Mouse (Mus musculus) frontal cortex, adult (tissue): Measurements from ENCODE around the gene Urod.

Source experiments
- ATAC-seq: cut with Nextera tagmentation; 2 replicates; pipeline ENCODE4 v1.9.2; 2017; ENCODE audit warnings: mild to moderate bottlenecking, moderate library complexity, mixed read lengths; ENCODE audit not compliant: low TSS enrichment

The Urod gene

GRCm38 (mm10) chr4:116993672-116994621 is at the start of gene Urod:
Gene Urod, minus strand, starts transcription at chr4:116994413.
- peak; percentile 80 for ATAC-seq

GRCm38 (mm10) chr4:117041283-117041721 is 47.1 kb upstream of the Urod start:
- ATAC-seq, result no peak

GRCm38 (mm10) chr4:117040791-117041190 is 46.6 kb upstream of the Urod start:
- ATAC-seq, result no peak

- ATAC-seq, result peak; percentile 27; the same call in 1 of the 2 replicates
These were observed 45.9 kb upstream of the Urod start for GRCm38 (mm10) chr4:117039925-117040687.

- no peak for ATAC-seq
These were observed 36.9 kb upstream of the Urod start for GRCm38 (mm10) chr4:117031105-117031504.

- no peak for ATAC-seq
These were observed 29.3 kb upstream of the Urod start for GRCm38 (mm10) chr4:117023469-117023868.

- ATAC-seq, result peak; percentile 100
These were observed 25.3 kb upstream of the Urod start, which contains the start of gene Eif2b3 for GRCm38 (mm10) chr4:117019206-117020134. Gene Eif2b3, plus strand, starts transcription at chr4:117019402.

GRCm38 (mm10) chr4:117018327-117018726 is 24.1 kb upstream of the Urod start:
- no peak for ATAC-seq

- ATAC-seq, result no peak
These were observed 23.5 kb upstream of the Urod start for GRCm38 (mm10) chr4:117017738-117018137.

- no peak for ATAC-seq
These were observed 20.7 kb upstream of the Urod start for GRCm38 (mm10) chr4:117014901-117015415.

GRCm38 (mm10) chr4:117013596-117013995 is 19.4 kb upstream of the Urod start:
- no peak for ATAC-seq

GRCm38 (mm10) chr4:117010231-117010630 is 16.0 kb upstream of the Urod start:
- no peak for ATAC-seq

GRCm38 (mm10) chr4:117007058-117007457 is 12.8 kb upstream of the Urod start:
- peak; percentile 65 for ATAC-seq

- ATAC-seq, result no peak
These were observed 11.6 kb upstream of the Urod start for GRCm38 (mm10) chr4:117005611-117006400.

GRCm38 (mm10) chr4:117004649-117005048 is 10.4 kb upstream of the Urod start:
- ATAC-seq, result no peak

GRCm38 (mm10) chr4:117002543-117003521 is 8.6 kb upstream of the Urod start:
- peak; percentile 83 for ATAC-seq

GRCm38 (mm10) chr4:117001957-117002356 is 7.7 kb upstream of the Urod start:
- no peak for ATAC-seq

- no peak for ATAC-seq
These were observed 5.4 kb upstream of the Urod start for GRCm38 (mm10) chr4:116999513-117000154.

- ATAC-seq, result no peak
These were observed 1.6 kb upstream of the Urod start for GRCm38 (mm10) chr4:116995798-116996135.
